Mouse (Mus musculus): ENCODE measurements around the gene Myh14. TPM values are rescaled to one million over a fixed set of nuclear protein-coding genes. Genes with fewer than 3 reads are reported as not detected.

Myh14 gene
- total and polyA plus RNA-seq, 3 experiments = under 0.01 to 0.08 TPM; not detected in 1

Other genes starting within 250 kb of the Myh14 start
- gene Lrrc4b, start 241.8 kb downstream of the Myh14 start, total RNA-seq (2012; rRNA removed) = 0.52 and 0.58 TPM in 2 replicates
- gene Lrrc4b, start 241.8 kb downstream of the Myh14 start, polyA plus RNA-seq (2012; ENCODE audit: insufficient read depth in 1 of 2, insufficient read length in 2 of 2, low read depth in 1 of 2, low replicate concordance in 2 of 2, missing spikeins in 1 of 2) = 1 to 10 TPM in 1 of 2 experiments, not detected in 1; 4.4 TPM
- gene Aspdh, start 205.5 kb downstream of the Myh14 start, total RNA-seq (2012; rRNA removed) = not detected in 2 replicates
- under 1 TPM in 1 of 2 experiments, not detected in 1; 0.89 TPM for gene Aspdh, start 205.5 kb downstream of the Myh14 start, polyA plus RNA-seq (2012; ENCODE audit: insufficient read depth in 1 of 2, insufficient read length in 2 of 2, low read depth in 1 of 2, low replicate concordance in 2 of 2, missing spikeins in 1 of 2)
- gene Josd2, start 202.9 kb downstream of the Myh14 start, total RNA-seq (2012; rRNA removed) = 58.4 and 95.5 TPM in 2 replicates
- 100 to 1,000 TPM in 1 of 2 experiments, not detected in 1; 141 TPM for gene Josd2, start 202.9 kb downstream of the Myh14 start, polyA plus RNA-seq (2012; ENCODE audit: insufficient read depth in 1 of 2, insufficient read length in 2 of 2, low read depth in 1 of 2, low replicate concordance in 2 of 2, missing spikeins in 1 of 2)
- gene Emc10, start 174.3 kb downstream of the Myh14 start, total RNA-seq (2012; rRNA removed) = 81.3 and 91.4 TPM in 2 replicates
- 100 to 1,000 TPM in 1 of 2 experiments, not detected in 1; 149 TPM for gene Emc10, start 174.3 kb downstream of the Myh14 start, polyA plus RNA-seq (2012; ENCODE audit: insufficient read depth in 1 of 2, insufficient read length in 2 of 2, low read depth in 1 of 2, low replicate concordance in 2 of 2, missing spikeins in 1 of 2)
- gene Fam71e1, start 174.3 kb downstream of the Myh14 start, total RNA-seq (2012; rRNA removed) = 0.69 and 1.2 TPM in 2 replicates
- gene Fam71e1, start 174.3 kb downstream of the Myh14 start, polyA plus RNA-seq (2012; ENCODE audit: insufficient read depth in 1 of 2, insufficient read length in 2 of 2, low read depth in 1 of 2, low replicate concordance in 2 of 2, missing spikeins in 1 of 2) = 1 to 10 TPM in 1 of 2 experiments, not detected in 1; 2.0 TPM
- not detected in 2 replicates for gene Mybpc2, start 146.2 kb downstream of the Myh14 start, total RNA-seq (2012; rRNA removed)
- gene Mybpc2, start 146.2 kb downstream of the Myh14 start, polyA plus RNA-seq (2012; ENCODE audit: insufficient read depth in 1 of 2, insufficient read length in 2 of 2, low read depth in 1 of 2, low replicate concordance in 2 of 2, missing spikeins in 1 of 2) = not detected
- gene Spib, start 138.8 kb downstream of the Myh14 start, total RNA-seq (2012; rRNA removed) = 0.04 and 0.10 TPM in 2 replicates
- gene Spib, start 138.8 kb downstream of the Myh14 start, polyA plus RNA-seq (2012; ENCODE audit: insufficient read depth in 1 of 2, insufficient read length in 2 of 2, low read depth in 1 of 2, low replicate concordance in 2 of 2, missing spikeins in 1 of 2) = under 1 TPM in 1 of 2 experiments, not detected in 1; 0.13 TPM
- 82.6 and 87.8 TPM in 2 replicates for gene Pold1, start 122.0 kb downstream of the Myh14 start, total RNA-seq (2012; rRNA removed)
- 100 to 1,000 TPM in 1 of 2 experiments, not detected in 1; 104 TPM for gene Pold1, start 122.0 kb downstream of the Myh14 start, polyA plus RNA-seq (2012; ENCODE audit: insufficient read depth in 1 of 2, insufficient read length in 2 of 2, low read depth in 1 of 2, low replicate concordance in 2 of 2, missing spikeins in 1 of 2)
- 42.3 and 49.7 TPM in 2 replicates for gene Nr1h2, start 116.9 kb downstream of the Myh14 start, total RNA-seq (2012; rRNA removed)
- 10 to 100 TPM in 1 of 2 experiments, not detected in 1; 82.3 TPM for gene Nr1h2, start 116.9 kb downstream of the Myh14 start, polyA plus RNA-seq (2012; ENCODE audit: insufficient read depth in 1 of 2, insufficient read length in 2 of 2, low read depth in 1 of 2, low replicate concordance in 2 of 2, missing spikeins in 1 of 2)
- 0.23 TPM in 1 of 2 replicates, not detected in the other for gene Napsa, start 98.5 kb downstream of the Myh14 start, total RNA-seq (2012; rRNA removed)
- gene Napsa, start 98.5 kb downstream of the Myh14 start, polyA plus RNA-seq (2012; ENCODE audit: insufficient read depth in 1 of 2, insufficient read length in 2 of 2, low read depth in 1 of 2, low replicate concordance in 2 of 2, missing spikeins in 1 of 2) = under 1 TPM in 1 of 2 experiments, not detected in 1; 0.33 TPM
- gene Kcnc3, start 80.2 kb downstream of the Myh14 start, total RNA-seq (2012; rRNA removed) = not detected in 2 replicates
- gene Kcnc3, start 80.2 kb downstream of the Myh14 start, polyA plus RNA-seq (2012; ENCODE audit: insufficient read depth in 1 of 2, insufficient read length in 2 of 2, low read depth in 1 of 2, low replicate concordance in 2 of 2, missing spikeins in 1 of 2) = not detected
- not detected in 2 replicates for gene Izumo2, start 37.9 kb upstream of the Myh14 start, total RNA-seq (2012; rRNA removed)
- gene Izumo2, start 37.9 kb upstream of the Myh14 start, polyA plus RNA-seq (2012; ENCODE audit: insufficient read depth in 1 of 2, insufficient read length in 2 of 2, low read depth in 1 of 2, low replicate concordance in 2 of 2, missing spikeins in 1 of 2) = not detected
- 24.9 and 25.7 TPM in 2 replicates for gene Vrk3, start 77.6 kb upstream of the Myh14 start, total RNA-seq (2012; rRNA removed)
- 10 to 100 TPM in 1 of 2 experiments, not detected in 1; 55.6 TPM for gene Vrk3, start 77.6 kb upstream of the Myh14 start, polyA plus RNA-seq (2012; ENCODE audit: insufficient read depth in 1 of 2, insufficient read length in 2 of 2, low read depth in 1 of 2, low replicate concordance in 2 of 2, missing spikeins in 1 of 2)
- gene Zfp473, start 80.2 kb upstream of the Myh14 start, total RNA-seq (2012; rRNA removed) = 0.65 and 1.3 TPM in 2 replicates
- under 1 TPM in 1 of 2 experiments, not detected in 1; 0.96 TPM for gene Zfp473, start 80.2 kb upstream of the Myh14 start, polyA plus RNA-seq (2012; ENCODE audit: insufficient read depth in 1 of 2, insufficient read length in 2 of 2, low read depth in 1 of 2, low replicate concordance in 2 of 2, missing spikeins in 1 of 2)
- 136 and 137 TPM in 2 replicates for gene Nup62, start 145.2 kb upstream of the Myh14 start, total RNA-seq (2012; rRNA removed)
- 100 to 1,000 TPM in 1 of 2 experiments, not detected in 1; 235 TPM for gene Nup62, start 145.2 kb upstream of the Myh14 start, polyA plus RNA-seq (2012; ENCODE audit: insufficient read depth in 1 of 2, insufficient read length in 2 of 2, low read depth in 1 of 2, low replicate concordance in 2 of 2, missing spikeins in 1 of 2)
- 0.73 and 0.92 TPM in 2 replicates for gene Il4i1, start 145.5 kb upstream of the Myh14 start, total RNA-seq (2012; rRNA removed)
- gene Il4i1, start 145.5 kb upstream of the Myh14 start, polyA plus RNA-seq (2012; ENCODE audit: insufficient read depth in 1 of 2, insufficient read length in 2 of 2, low read depth in 1 of 2, low replicate concordance in 2 of 2, missing spikeins in 1 of 2) = under 1 TPM in 1 of 2 experiments, not detected in 1; 0.54 TPM
- 17.6 and 19.6 TPM in 2 replicates for gene Atf5, start 145.8 kb upstream of the Myh14 start, total RNA-seq (2012; rRNA removed)
- gene Atf5, start 145.8 kb upstream of the Myh14 start, polyA plus RNA-seq (2012; ENCODE audit: insufficient read depth in 1 of 2, insufficient read length in 2 of 2, low read depth in 1 of 2, low replicate concordance in 2 of 2, missing spikeins in 1 of 2) = 10 to 100 TPM in 1 of 2 experiments, not detected in 1; 95.5 TPM
- gene Akt1s1, start 178.1 kb upstream of the Myh14 start, total RNA-seq (2012; rRNA removed) = 32.0 and 37.3 TPM in 2 replicates
- gene Akt1s1, start 178.1 kb upstream of the Myh14 start, polyA plus RNA-seq (2012; ENCODE audit: insufficient read depth in 1 of 2, insufficient read length in 2 of 2, low read depth in 1 of 2, low replicate concordance in 2 of 2, missing spikeins in 1 of 2) = 10 to 100 TPM in 1 of 2 experiments, not detected in 1; 71.8 TPM
- gene Tbc1d17, start 178.2 kb upstream of the Myh14 start, total RNA-seq (2012; rRNA removed) = 16.7 and 16.9 TPM in 2 replicates
- 10 to 100 TPM in 1 of 2 experiments, not detected in 1; 29.5 TPM for gene Tbc1d17, start 178.2 kb upstream of the Myh14 start, polyA plus RNA-seq (2012; ENCODE audit: insufficient read depth in 1 of 2, insufficient read length in 2 of 2, low read depth in 1 of 2, low replicate concordance in 2 of 2, missing spikeins in 1 of 2)
- 39.3 and 49.9 TPM in 2 replicates for gene Pnkp, start 186.3 kb upstream of the Myh14 start, total RNA-seq (2012; rRNA removed)
- 10 to 100 TPM in 1 of 2 experiments, not detected in 1; 45.6 TPM for gene Pnkp, start 186.3 kb upstream of the Myh14 start, polyA plus RNA-seq (2012; ENCODE audit: insufficient read depth in 1 of 2, insufficient read length in 2 of 2, low read depth in 1 of 2, low replicate concordance in 2 of 2, missing spikeins in 1 of 2)
- 44.1 and 46.4 TPM in 2 replicates for gene Ptov1, start 198.9 kb upstream of the Myh14 start, total RNA-seq (2012; rRNA removed)
- 100 to 1,000 TPM in 1 of 2 experiments, not detected in 1; 168 TPM for gene Ptov1, start 198.9 kb upstream of the Myh14 start, polyA plus RNA-seq (2012; ENCODE audit: insufficient read depth in 1 of 2, insufficient read length in 2 of 2, low read depth in 1 of 2, low replicate concordance in 2 of 2, missing spikeins in 1 of 2)
- gene Med25, start 221.9 kb upstream of the Myh14 start, total RNA-seq (2012; rRNA removed) = 50.5 and 53.9 TPM in 2 replicates
- gene Med25, start 221.9 kb upstream of the Myh14 start, polyA plus RNA-seq (2012; ENCODE audit: insufficient read depth in 1 of 2, insufficient read length in 2 of 2, low read depth in 1 of 2, low replicate concordance in 2 of 2, missing spikeins in 1 of 2) = 100 to 1,000 TPM in 1 of 2 experiments, not detected in 1; 118 TPM
- gene Fuz, start 225.2 kb upstream of the Myh14 start, total RNA-seq (2012; rRNA removed) = 6.8 and 9.4 TPM in 2 replicates
- 10 to 100 TPM in 1 of 2 experiments, not detected in 1; 18.1 TPM for gene Fuz, start 225.2 kb upstream of the Myh14 start, polyA plus RNA-seq (2012; ENCODE audit: insufficient read depth in 1 of 2, insufficient read length in 2 of 2, low read depth in 1 of 2, low replicate concordance in 2 of 2, missing spikeins in 1 of 2)

All from MEL (cell line).